Mouse (Mus musculus) mature B cell (primary cell): Measurements from ENCODE around the gene Nans.

Experiments
- in situ Hi-C: fragments of 300-500 bp; cut with MboI; formaldehyde crosslinking; loops from 2 replicates; pipeline ENCODE4 v1.14.3; 2019

The Nans gene

DNA sequence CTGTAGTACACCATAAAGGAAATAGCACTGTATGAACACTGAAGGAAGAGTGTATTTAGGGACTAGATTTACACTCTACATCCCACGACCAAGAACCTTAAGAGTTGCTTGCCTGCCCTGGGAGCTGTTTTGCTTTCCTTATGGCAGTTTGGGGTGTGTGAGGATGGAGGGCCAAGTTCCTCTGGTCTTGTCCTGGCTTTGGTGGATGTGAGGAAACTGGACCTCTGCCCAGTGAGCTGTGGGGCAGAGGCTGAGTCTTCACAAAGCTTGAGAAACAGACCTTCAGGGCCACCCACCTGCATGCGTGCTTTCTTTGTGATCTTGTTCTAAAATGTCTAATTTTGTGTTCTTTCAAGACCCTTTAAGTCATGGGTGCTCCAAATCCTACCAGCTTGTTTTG lies 43.5 kb downstream of the Nans start:
- in situ Hi-C loops, result loop anchor here (10.0 kb wide), 1 partner anchor 122 kb away; the partner anchor contains the start of gene Tbc1d2

DNA sequence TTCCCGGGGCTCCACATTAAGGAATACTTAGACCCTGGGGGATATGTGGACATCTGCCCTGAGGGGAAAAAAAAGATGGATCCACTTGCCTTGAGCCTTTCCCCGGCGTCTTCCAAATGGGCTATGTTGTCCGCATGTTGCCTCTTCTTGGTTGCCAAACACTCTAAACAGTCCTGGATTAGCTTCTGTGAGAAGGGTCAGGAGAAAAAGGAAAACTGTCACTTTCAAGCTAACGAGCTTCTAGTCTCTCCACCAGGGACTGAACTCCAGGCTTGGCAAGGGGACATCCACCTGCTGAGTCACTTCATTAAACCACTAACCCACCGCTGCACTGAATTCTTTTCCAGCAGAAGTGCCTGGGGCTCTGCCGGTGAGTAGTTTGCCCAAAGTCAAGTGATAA lies 43.9 kb downstream of the Nans start:
- in situ Hi-C loops, result loop anchor here (10.0 kb wide), 1 partner anchor 122 kb away; the partner anchor contains the start of gene Tbc1d2

DNA sequence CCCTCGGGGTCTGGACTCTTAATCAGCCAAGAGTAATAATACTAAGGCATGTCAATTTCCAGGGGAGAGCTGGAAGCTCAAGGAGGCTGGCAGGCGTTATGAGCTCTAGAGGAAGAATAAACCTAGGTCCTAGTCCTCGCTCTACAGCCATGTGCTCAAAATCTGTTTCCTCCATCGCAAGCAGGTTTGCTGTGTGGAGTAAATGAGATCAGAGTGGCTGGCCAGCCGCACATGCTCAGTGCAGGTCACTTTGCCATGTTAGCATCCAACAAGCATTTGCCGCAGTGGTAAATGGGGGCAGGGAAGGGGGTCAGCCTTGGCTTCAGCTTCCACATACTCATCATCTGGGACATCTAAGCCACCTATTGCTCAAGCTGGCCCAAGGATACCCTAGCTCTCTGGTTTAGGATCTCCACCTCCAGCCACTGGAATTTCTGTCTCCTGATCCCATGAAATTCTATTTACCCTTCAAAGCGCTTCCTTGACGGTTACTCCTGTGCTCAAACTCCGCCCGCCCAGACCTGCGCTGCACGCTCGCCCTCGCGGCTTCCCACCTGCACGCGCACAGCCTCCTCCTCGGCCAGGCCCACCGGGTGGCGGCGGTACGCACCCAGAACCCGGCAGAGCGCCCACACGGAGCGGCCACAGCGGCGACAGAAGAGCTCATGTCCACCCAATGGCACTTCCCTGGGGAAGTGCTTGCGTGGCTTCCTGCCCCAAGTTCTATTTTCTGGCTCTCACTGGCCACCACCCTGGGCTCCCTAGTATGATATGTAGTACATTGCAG lies 45.1 kb downstream of the Nans start:
- in situ Hi-C loops, result loop anchor here (10.0 kb wide), 1 partner anchor 121 kb away; the partner anchor contains the start of gene Tbc1d2

DNA sequence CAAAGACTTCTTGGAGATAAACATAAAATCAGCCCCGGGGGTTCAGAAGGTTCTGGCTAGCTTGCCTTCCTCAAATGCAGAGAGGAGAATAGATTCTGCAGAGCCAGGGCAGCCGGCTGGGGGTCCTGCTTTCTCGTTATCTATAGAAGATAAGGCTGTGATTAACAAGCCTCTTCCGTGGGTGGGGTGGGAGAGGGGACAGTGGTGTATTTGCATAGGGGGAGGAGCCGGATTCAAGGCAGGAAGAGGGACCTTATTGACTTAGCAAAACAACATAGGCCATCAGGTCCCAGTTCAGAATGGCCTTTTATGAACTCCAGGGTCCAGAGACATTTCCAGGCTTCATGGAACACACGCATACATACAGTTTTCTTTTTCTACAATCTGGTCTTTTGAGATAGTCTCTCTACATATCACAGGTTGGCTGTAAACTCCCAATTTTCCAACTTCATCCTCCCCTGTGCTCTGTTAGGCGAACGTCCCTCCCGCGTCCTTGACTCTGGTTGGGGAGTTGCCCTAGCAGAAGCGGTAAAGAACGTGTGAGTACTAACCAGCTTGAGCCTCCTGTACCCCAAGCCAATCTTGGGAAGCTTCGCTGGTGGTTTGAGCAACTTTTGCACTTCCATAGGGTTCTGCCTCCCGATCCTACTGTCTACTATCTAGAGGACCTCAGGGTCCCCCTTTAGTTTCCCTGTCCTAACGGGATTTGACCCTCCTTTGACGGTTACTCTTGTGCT lies 46.2 kb downstream of the Nans start:
- in situ Hi-C loops, result loop anchor here (10.0 kb wide), 1 partner anchor 120 kb away; the partner anchor contains the start of gene Tbc1d2

DNA sequence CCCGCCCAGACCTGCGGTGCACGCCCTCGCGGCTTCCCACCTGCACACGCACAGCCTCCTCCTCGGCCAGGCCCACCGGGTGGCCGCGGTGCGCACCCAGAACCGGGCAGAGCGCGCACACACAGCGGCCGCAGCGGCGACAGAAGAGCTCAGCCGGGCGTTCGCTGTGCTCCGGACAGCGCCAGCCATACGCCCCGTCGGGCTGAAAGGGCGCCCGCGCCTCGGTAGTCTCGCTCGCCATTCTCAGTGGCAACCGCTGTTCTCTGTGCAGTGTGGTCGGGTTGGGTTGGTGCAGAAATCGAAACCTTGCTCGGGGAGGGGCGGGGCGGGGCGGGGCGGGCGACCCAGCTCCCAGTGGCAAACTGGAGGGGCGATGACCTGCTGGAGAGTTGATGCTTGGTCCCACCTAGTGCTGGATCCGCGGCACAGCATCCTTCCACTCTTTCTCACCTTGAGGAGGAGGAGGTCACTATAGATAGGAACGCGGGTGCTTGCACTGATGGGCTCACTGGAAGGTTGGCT lies 46.9 kb downstream of the Nans start, which contains the start of gene Trim14:
Gene Trim14, minus strand, starts transcription at position 302 of the 522 bp plus-strand sequence.
- in situ Hi-C loops, result loop anchor here (10.0 kb wide), 1 partner anchor 119 kb away; the partner anchor contains the start of gene Tbc1d2

DNA sequence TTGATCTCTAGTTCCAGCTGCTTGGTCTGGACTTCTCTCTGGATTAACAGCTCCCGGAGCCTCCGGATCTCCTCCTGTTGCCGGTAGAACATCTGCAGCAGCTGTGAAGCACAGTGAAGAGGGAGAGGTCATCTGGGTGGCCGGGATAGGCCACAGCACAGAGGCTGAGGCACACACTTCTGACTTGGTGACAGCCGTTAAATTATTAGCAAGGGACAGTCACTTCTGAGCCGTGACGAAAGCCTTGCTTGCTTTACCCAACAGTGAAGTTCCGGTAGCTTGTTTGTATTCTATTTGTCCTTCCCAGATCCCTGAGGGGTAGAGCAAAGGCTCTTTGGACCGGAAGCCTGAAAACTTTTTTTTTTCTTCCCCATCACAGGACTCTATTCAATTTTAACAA lies 50.1 kb downstream of the Nans start:
- in situ Hi-C loops, result loop anchor here (10.0 kb wide), 1 partner anchor 116 kb away; the partner anchor contains the start of gene Tbc1d2

DNA sequence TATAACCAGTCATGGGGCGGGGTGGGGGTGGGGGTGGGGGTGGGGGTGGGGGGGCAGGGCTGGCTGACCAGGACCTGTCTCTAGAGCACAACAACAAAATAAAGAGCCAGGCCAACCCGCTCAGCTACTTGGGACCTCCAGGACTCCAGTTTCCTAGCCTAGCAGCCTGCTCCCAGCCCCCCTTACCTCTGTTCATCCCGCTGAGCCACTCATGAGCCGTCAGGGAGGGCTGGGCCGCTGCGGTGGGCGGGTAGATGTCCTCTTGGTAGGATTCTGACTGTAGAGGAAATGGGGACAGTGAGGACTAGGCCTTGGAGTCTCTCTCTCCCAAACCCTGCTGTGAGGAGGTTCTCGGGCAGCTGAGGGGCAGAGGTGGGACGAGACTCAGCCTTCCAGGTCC lies 52.7 kb downstream of the Nans start:
- in situ Hi-C loops, result no loop called here

DNA sequence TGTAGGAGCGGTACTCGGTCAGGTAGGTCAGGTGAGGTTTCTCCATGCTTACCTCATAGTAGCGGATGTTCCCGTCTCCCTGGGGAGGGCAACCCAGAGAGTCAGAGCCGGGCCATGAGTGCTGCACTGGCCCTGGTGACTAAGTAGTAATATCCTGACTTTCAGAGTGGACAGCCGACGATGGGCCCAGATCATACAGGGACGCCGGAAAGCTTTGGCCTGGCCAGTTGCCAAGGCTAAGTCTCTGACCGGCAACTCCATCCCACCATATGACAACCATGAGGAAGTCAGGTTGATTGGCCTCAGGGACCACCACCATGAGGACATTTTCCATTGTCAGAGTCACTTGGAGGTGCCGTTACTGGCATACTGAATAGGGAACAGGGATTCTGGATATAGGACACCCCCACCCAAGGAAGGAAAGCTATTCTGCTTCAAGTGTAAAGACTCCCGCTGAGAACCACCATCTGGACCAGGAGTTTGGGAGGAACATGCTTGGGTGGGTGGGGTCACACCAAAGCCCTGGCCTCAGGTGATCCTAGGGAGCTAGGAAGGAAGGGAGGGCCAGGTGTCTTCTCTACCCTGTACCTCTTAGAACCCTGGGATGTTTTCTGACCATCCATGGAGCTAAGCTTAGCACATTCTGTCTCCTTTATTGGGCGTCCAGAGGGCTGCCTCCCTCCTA lies 54.5 kb downstream of the Nans start:
- in situ Hi-C loops, result no loop called here

DNA sequence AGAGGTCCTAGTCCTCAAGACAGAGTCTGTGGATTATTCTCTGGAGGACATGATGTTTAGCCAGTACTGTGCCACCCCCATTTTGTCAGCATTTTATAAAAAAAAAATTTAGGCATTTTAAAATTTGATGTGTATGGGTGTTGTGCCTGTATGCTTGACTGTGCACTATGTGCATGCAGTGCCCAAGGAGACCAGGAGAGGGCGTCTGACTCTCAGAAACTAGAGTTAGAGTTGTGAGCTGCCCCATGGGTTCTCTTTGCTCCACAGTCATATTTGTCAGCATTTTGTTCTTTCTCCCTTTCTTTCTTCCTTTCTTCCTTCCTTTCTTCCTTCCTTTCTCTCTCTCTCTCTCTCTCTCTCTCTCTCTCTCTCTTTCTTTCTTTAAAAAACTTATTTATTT lies 55.3 kb downstream of the Nans start:
- in situ Hi-C loops, result no loop called here

DNA sequence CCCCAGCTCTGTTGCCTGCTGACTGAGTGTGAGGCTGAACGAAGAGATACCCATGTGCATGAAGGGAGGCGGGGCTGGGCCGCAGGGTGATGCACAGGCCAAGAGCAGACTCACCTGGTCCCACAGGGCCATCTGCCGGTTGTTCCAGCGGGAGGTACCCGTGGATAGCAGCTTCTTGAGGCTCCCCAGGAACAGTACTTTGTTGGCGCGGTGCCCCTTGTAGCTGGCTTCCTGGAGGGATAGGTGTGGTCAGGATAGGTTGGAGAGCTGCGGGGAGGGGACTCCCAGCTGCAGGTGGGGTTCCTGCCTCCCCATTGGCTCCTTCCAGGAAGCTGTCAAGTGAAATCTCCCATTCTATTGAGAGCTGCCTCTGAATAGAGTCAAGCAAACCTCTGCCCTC lies 56.5 kb downstream of the Nans start:
- in situ Hi-C loops, result no loop called here

DNA sequence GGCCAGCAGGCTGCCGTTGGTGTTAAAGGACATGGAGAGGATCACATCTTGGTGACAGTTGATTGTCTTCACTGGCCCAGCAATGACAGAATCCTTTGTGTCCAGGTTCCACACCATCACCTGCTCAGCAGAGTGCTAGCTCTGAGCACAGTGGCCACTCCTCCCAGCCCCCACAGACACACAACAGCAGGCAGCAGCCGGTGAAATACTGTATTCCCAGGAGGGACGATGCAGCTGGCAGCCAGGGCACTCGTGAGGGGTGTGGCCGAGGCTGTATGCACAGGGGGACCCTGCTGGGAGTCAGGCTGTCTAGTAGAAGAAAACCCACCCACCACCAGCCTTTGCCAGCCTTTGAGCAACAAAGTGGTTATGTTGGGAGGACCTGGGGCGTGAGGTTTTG lies 57.7 kb downstream of the Nans start:
- in situ Hi-C loops, result no loop called here

DNA sequence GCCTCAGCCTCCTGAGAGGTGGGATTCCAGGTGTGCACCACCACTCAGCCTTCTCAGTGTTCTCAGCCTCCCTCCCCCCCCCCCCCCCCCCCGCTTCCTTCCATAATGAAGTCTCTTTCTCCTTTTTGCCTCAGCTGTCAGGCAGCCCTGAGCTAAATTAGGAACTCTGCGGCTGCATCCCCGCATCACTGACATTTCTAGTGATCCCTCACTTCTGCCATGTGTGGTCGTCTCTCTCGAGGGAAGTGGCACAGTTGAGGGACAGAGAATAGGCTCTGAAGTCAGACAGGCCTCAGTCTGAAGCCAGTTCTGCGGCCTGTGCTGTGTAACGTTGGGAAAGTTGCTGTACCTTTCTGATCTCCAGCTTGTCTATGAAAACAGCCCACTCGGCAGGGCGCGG lies 60.9 kb downstream of the Nans start:
- in situ Hi-C loops, result loop anchor here (5.0 kb wide), 1 partner anchor 47 kb away; no protein-coding TSS in a partner anchor

DNA sequence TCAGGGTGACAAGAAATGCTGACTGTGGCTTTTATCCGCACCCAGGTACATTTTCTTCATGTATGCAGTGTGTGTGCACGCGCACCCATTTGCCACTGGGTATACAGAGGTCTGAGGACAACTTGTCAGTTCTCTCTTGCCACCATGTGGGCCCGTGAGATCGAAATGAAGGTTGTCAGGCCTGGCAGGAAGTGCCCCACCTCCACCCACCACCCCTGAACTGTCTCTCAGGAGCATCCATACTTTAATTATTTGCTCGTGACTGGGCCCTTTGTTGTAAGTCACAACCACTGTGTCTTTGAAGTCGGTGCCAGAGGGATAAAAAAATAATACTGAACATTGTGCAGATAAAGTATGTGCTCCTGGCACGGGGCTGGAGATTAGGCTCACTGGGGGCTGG lies 61.4 kb downstream of the Nans start:
- in situ Hi-C loops, result loop anchor here (5.0 kb wide), 1 partner anchor 47 kb away; no protein-coding TSS in a partner anchor
